Mouse (Mus musculus) frontal cortex, postnatal 36 days (tissue): ENCODE results near the gene Olfr1423.
"Not testable (repeated sequence)": the region's sequence is repeated elsewhere in the genome, so short reads cannot be mapped to it uniquely, and the experiment has no call there.

Source experiments
- DNase-seq, 2 experiments: peaks; one replicate each; pipeline ENCODE4 v3.0.0; 2022; ENCODE audit warnings: low spot score in 2 of 2

Olfr1423 gene

GRCm38 (mm10) chr19:12041217-12041616, at the start of gene Olfr1423:
TSS of gene Olfr1423 (minus strand) at chr19:12041317.
- no peak for DNase-seq

- DNase-seq: not testable (repeated sequence)
Observed at GRCm38 (mm10) chr19:12077631-12078030, 36.5 kb upstream of the Olfr1423 start, which contains the start of gene Olfr1425. TSS of gene Olfr1425 (minus strand) at chr19:12077731.

GRCm38 (mm10) chr19:12069546-12069945, 28.4 kb upstream of the Olfr1423 start:
- DNase-seq: not testable (repeated sequence)

GRCm38 (mm10) chr19:12067806-12068205, 26.7 kb upstream of the Olfr1423 start:
- not testable (repeated sequence) for DNase-seq

GRCm38 (mm10) chr19:12062582-12062981, 21.5 kb upstream of the Olfr1423 start, which contains the start of gene Olfr1424:
TSS of gene Olfr1424 (minus strand) at chr19:12062682.
- not testable (repeated sequence) for DNase-seq

GRCm38 (mm10) chr19:12043163-12043562, 2.0 kb upstream of the Olfr1423 start:
- no peak for DNase-seq

- no peak for DNase-seq
Observed at GRCm38 (mm10) chr19:12037727-12038126, 3.4 kb downstream of the Olfr1423 start.

- DNase-seq: no peak
Observed at GRCm38 (mm10) chr19:12026606-12027005, 14.5 kb downstream of the Olfr1423 start.

- DNase-seq: no peak
Observed at GRCm38 (mm10) chr19:12025333-12025732, 15.8 kb downstream of the Olfr1423 start.

- no peak for DNase-seq
Observed at GRCm38 (mm10) chr19:12024149-12024548, 17.0 kb downstream of the Olfr1423 start.

- no peak for DNase-seq
Observed at GRCm38 (mm10) chr19:12016192-12016591, 24.9 kb downstream of the Olfr1423 start.

- no peak for DNase-seq
Observed at GRCm38 (mm10) chr19:12015708-12016107, 25.4 kb downstream of the Olfr1423 start.

- DNase-seq: peak; percentile 50 to 60
Observed at GRCm38 (mm10) chr19:12013228-12013627, 27.9 kb downstream of the Olfr1423 start.

- no peak for DNase-seq
Observed at GRCm38 (mm10) chr19:12012615-12013014, 28.5 kb downstream of the Olfr1423 start.

- peak; percentile 91 for DNase-seq
Observed at GRCm38 (mm10) chr19:12011560-12012556, 29.3 kb downstream of the Olfr1423 start.

GRCm38 (mm10) chr19:12010916-12011559, 30.1 kb downstream of the Olfr1423 start:
- DNase-seq: peak; percentile 83 to 95

GRCm38 (mm10) chr19:12010281-12010771, 30.8 kb downstream of the Olfr1423 start:
- DNase-seq: peak; percentile 49 to 53

GRCm38 (mm10) chr19:12009501-12010280, 31.4 kb downstream of the Olfr1423 start:
- peak; percentile 85 to 90 for DNase-seq

GRCm38 (mm10) chr19:12008410-12009380, 32.4 kb downstream of the Olfr1423 start:
- DNase-seq: no peak
